Mouse (Mus musculus): ENCODE results near the gene Bhlhe23.

The Bhlhe23 gene

GRCm38 (mm10) chr2:180776793-180777192 lies at the start of gene Bhlhe23:
Gene Bhlhe23 (minus strand): TSS chr2:180776900.
- no peak for DNase-seq (ENCODE audit: low spot score)

- peak; percentile 50 for DNase-seq (ENCODE audit: low spot score)
Observed at GRCm38 (mm10) chr2:180825147-180825941, 48.6 kb upstream of the Bhlhe23 start.

GRCm38 (mm10) chr2:180824724-180825123 lies 48.0 kb upstream of the Bhlhe23 start:
- no peak for DNase-seq (ENCODE audit: low spot score)

GRCm38 (mm10) chr2:180824061-180824460 lies 47.4 kb upstream of the Bhlhe23 start:
- no peak for DNase-seq (ENCODE audit: low spot score)

- peak; percentile 66 for DNase-seq (ENCODE audit: low spot score)
Observed at GRCm38 (mm10) chr2:180822476-180822875, 45.8 kb upstream of the Bhlhe23 start.

GRCm38 (mm10) chr2:180819504-180819903 lies 42.8 kb upstream of the Bhlhe23 start:
- DNase-seq (ENCODE audit: low spot score): peak; percentile 22

- no peak for DNase-seq (ENCODE audit: low spot score)
Observed at GRCm38 (mm10) chr2:180816440-180817065, 39.9 kb upstream of the Bhlhe23 start.

GRCm38 (mm10) chr2:180813982-180814568 lies 37.4 kb upstream of the Bhlhe23 start:
- DNase-seq (ENCODE audit: low spot score): no peak

GRCm38 (mm10) chr2:180811002-180811401 lies 34.3 kb upstream of the Bhlhe23 start:
- no peak for DNase-seq (ENCODE audit: low spot score)

- no peak for DNase-seq (ENCODE audit: low spot score)
Observed at GRCm38 (mm10) chr2:180809510-180809909, 32.8 kb upstream of the Bhlhe23 start.

GRCm38 (mm10) chr2:180805966-180806365 lies 29.3 kb upstream of the Bhlhe23 start:
- DNase-seq (ENCODE audit: low spot score): peak; percentile 78

- DNase-seq (ENCODE audit: low spot score): peak; percentile 43
Observed at GRCm38 (mm10) chr2:180796008-180796407, 19.3 kb upstream of the Bhlhe23 start.

- no peak for DNase-seq (ENCODE audit: low spot score)
Observed at GRCm38 (mm10) chr2:180795597-180795996, 18.9 kb upstream of the Bhlhe23 start.

- DNase-seq (ENCODE audit: low spot score): no peak
Observed at GRCm38 (mm10) chr2:180794422-180794821, 17.7 kb upstream of the Bhlhe23 start.

- DNase-seq (ENCODE audit: low spot score): peak; percentile 76
Observed at GRCm38 (mm10) chr2:180791674-180792073, 15.0 kb upstream of the Bhlhe23 start.

GRCm38 (mm10) chr2:180788843-180789242 lies 12.1 kb upstream of the Bhlhe23 start:
- peak; percentile 41 for DNase-seq (ENCODE audit: low spot score)

- DNase-seq (ENCODE audit: low spot score): no peak
Observed at GRCm38 (mm10) chr2:180788386-180788785, 11.7 kb upstream of the Bhlhe23 start.

- DNase-seq (ENCODE audit: low spot score): no peak
Observed at GRCm38 (mm10) chr2:180787566-180788232, 11.0 kb upstream of the Bhlhe23 start.

- DNase-seq (ENCODE audit: low spot score): peak; percentile 76
Observed at GRCm38 (mm10) chr2:180786732-180787131, 10.0 kb upstream of the Bhlhe23 start.

- DNase-seq (ENCODE audit: low spot score): no peak
Observed at GRCm38 (mm10) chr2:180780282-180780681, 3.6 kb upstream of the Bhlhe23 start.

- DNase-seq (ENCODE audit: low spot score): peak; percentile 85
Observed at GRCm38 (mm10) chr2:180779226-180780104, 2.8 kb upstream of the Bhlhe23 start.

All from retina, embryonic 14.5 days (tissue).